Mouse (Mus musculus) spleen, postnatal 36 days (tissue): ENCODE results near the gene Shroom1.

Source experiments
- DNase-seq, 2 experiments: peaks; one replicate each; pipeline ENCODE4 v3.0.0; 2022; ENCODE audit warnings: low spot score in 2 of 2, mixed read lengths in 1 of 2

The Shroom1 gene

GRCm38 (mm10) chr11:53479783-53480301 is 22.8 kb downstream of the Shroom1 start, which contains the start of the genes Gm9945 and Sowaha:
Gene Gm9945, plus strand, starts transcription at chr11:53480166.
Gene Sowaha, minus strand, starts transcription at chr11:53480274.
- DNase-seq: peak; percentile 33 to 64

GRCm38 (mm10) chr11:53481088-53481730 is 24.2 kb downstream of the Shroom1 start:
- peak in 1 of 2 experiments; percentile 49 for DNase-seq

GRCm38 (mm10) chr11:53483159-53483891 is 26.3 kb downstream of the Shroom1 start:
- peak; percentile 30 to 60 for DNase-seq

GRCm38 (mm10) chr11:53485719-53486118 is 28.7 kb downstream of the Shroom1 start:
- DNase-seq: no peak

GRCm38 (mm10) chr11:53486351-53486750 is 29.3 kb downstream of the Shroom1 start:
- DNase-seq: no peak

GRCm38 (mm10) chr11:53486822-53487594 is 30.0 kb downstream of the Shroom1 start:
- no peak for DNase-seq

- no peak for DNase-seq
These were observed 32.0 kb downstream of the Shroom1 start for GRCm38 (mm10) chr11:53489007-53489406.

GRCm38 (mm10) chr11:53489421-53489820 is 32.4 kb downstream of the Shroom1 start:
- DNase-seq: no peak

GRCm38 (mm10) chr11:53491954-53492401 is 35.0 kb downstream of the Shroom1 start:
- no peak for DNase-seq

GRCm38 (mm10) chr11:53493243-53493955 is 36.4 kb downstream of the Shroom1 start:
- no peak for DNase-seq

- DNase-seq: no peak
These were observed 38.4 kb downstream of the Shroom1 start for GRCm38 (mm10) chr11:53495417-53495816.

GRCm38 (mm10) chr11:53496946-53497345 is 39.9 kb downstream of the Shroom1 start:
- peak in 1 of 2 experiments; percentile 5 for DNase-seq

GRCm38 (mm10) chr11:53500569-53500968 is 43.6 kb downstream of the Shroom1 start:
- DNase-seq: no peak

- DNase-seq: no peak
These were observed 45.2 kb downstream of the Shroom1 start for GRCm38 (mm10) chr11:53502039-53502765.

- DNase-seq: no peak
These were observed 46.7 kb downstream of the Shroom1 start for GRCm38 (mm10) chr11:53503738-53504137.

GRCm38 (mm10) chr11:53504376-53504775 is 47.4 kb downstream of the Shroom1 start:
- no peak for DNase-seq

- no peak for DNase-seq
These were observed 48.1 kb downstream of the Shroom1 start for GRCm38 (mm10) chr11:53505026-53505663.

- DNase-seq: no peak
These were observed 50.2 kb downstream of the Shroom1 start for GRCm38 (mm10) chr11:53507098-53507805.

- no peak for DNase-seq
These were observed 51.1 kb downstream of the Shroom1 start for GRCm38 (mm10) chr11:53508152-53508551.
